Mouse (Mus musculus): ENCODE results near the gene Tas2r110.

Gene Tas2r110

GRCm38 (mm10) chr6:132867708-132868107, at the start of gene Tas2r110:
Tas2r110 (plus strand) TSS chr6:132868008.
- DNase-seq (ENCODE audit: low read depth, low spot score) = no peak

GRCm38 (mm10) chr6:132846842-132847241, 21.0 kb upstream of the Tas2r110 start, which contains the start of gene Tas2r123:
Tas2r123 (plus strand) TSS chr6:132847142.
- no peak for DNase-seq (ENCODE audit: low read depth, low spot score)

GRCm38 (mm10) chr6:132855138-132855537, 12.7 kb upstream of the Tas2r110 start, which contains the start of gene Tas2r116:
Tas2r116 (plus strand) TSS chr6:132855438.
- no peak for DNase-seq (ENCODE audit: low read depth, low spot score)

- DNase-seq (ENCODE audit: low read depth, low spot score) = no peak
Measured at GRCm38 (mm10) chr6:132892711-132893110, 24.9 kb downstream of the Tas2r110 start, which contains the start of gene Tas2r113. Tas2r113 (plus strand) TSS chr6:132893011.

- DNase-seq (ENCODE audit: low read depth, low spot score) = no peak
Measured at GRCm38 (mm10) chr6:132909351-132909750, 41.5 kb downstream of the Tas2r110 start, which contains the start of gene Tas2r125. Tas2r125 (plus strand) TSS chr6:132909651.

Data from embryo, embryonic 11.5 days (tissue).